Mouse (Mus musculus): ENCODE measurements around the gene Serpina6. TPM values are rescaled to one million over a fixed set of nuclear protein-coding genes. Genes with fewer than 3 reads are reported as not detected.

Gene Serpina6
- not detected in 2 replicates for polyA plus RNA-seq (2014; fragmentation: Nextera tagmentation; extraction: Ambion mirVana)

- H3K9me3 ChIP-seq (ENCODE audit: control insufficient read depth, low read length) = no peaks in the 10 kb centered on the region
- H3K27ac ChIP-seq = no peak within 1 kb of the TSS
- no peak within 1 kb of the TSS for H3K4me2 ChIP-seq (replicated peaks)
- no peaks in the 10 kb centered on the region for H3K36me3 ChIP-seq (replicated peaks; ENCODE audit: control insufficient read depth, insufficient read depth)
- DNase-seq (ENCODE audit: low spot score) (no peak), ATAC-seq (ENCODE audit: low FRiP score) (no peak)
- H3K4me3 ChIP-seq (replicated peaks; ENCODE audit: low read length) = no peak within 1 kb of the TSS
- H3K4me1 ChIP-seq (replicated peaks; ENCODE audit: control insufficient read depth, insufficient read depth, low read length) = no peaks in the 10 kb centered on the region
- 90% methylated on average over 9 of the region's 9 CpGs for WGBS
- no peaks in the 10 kb centered on the region for H3K27me3 ChIP-seq (ENCODE audit: control insufficient read depth, insufficient read depth, low read length)
- H3K9ac ChIP-seq = no peak within 1 kb of the TSS
Measured at GRCm38 (mm10) chr12:103656848-103657626, at the start of gene Serpina6. Serpina6 (minus strand) TSS chr12:103657212.

- Histone ChIP-seq H3K4me2 (replicated peaks) (no peak overlapping the region), H3K27ac (no peak overlapping the region), H3K9me3 (ENCODE audit: control insufficient read depth, low read length) (no peaks in the 10 kb centered on the region), H3K4me3 (replicated peaks; ENCODE audit: low read length) (no peak overlapping the region), H3K4me1 (replicated peaks; ENCODE audit: control insufficient read depth, insufficient read depth, low read length) (no peaks in the 10 kb centered on the region), H3K9ac (no peak overlapping the region), H3K36me3 (replicated peaks; ENCODE audit: control insufficient read depth, insufficient read depth) (no peaks in the 10 kb centered on the region), H3K27me3 (ENCODE audit: control insufficient read depth, insufficient read depth, low read length) (no peaks in the 10 kb centered on the region)
- DNase-seq (ENCODE audit: low spot score) (no peak), ATAC-seq (ENCODE audit: low FRiP score) (no peak)
- 83% methylated on average over 4 of the region's 4 CpGs for WGBS
Measured at GRCm38 (mm10) chr12:103706113-103706512, 49.1 kb upstream of the Serpina6 start.

GRCm38 (mm10) chr12:103705547-103705946, 48.5 kb upstream of the Serpina6 start:
- no peaks in the 10 kb centered on the region for H3K27me3 ChIP-seq (ENCODE audit: control insufficient read depth, insufficient read depth, low read length)
- no peaks in the 10 kb centered on the region for H3K36me3 ChIP-seq (replicated peaks; ENCODE audit: control insufficient read depth, insufficient read depth)
- 76% methylated on average over 2 of the region's 2 CpGs for WGBS
- H3K9me3 ChIP-seq (ENCODE audit: control insufficient read depth, low read length) = no peaks in the 10 kb centered on the region
- no peak overlapping the region for H3K27ac ChIP-seq
- ATAC-seq (ENCODE audit: low FRiP score) = no peak
- no peak overlapping the region for H3K4me2 ChIP-seq (replicated peaks)
- no peak for DNase-seq (ENCODE audit: low spot score)
- H3K4me1 ChIP-seq (replicated peaks; ENCODE audit: control insufficient read depth, insufficient read depth, low read length) = no peaks in the 10 kb centered on the region
- H3K4me3 ChIP-seq (replicated peaks; ENCODE audit: low read length) = no peak overlapping the region
- no peak overlapping the region for H3K9ac ChIP-seq

- no peak overlapping the region for H3K4me3 ChIP-seq (replicated peaks; ENCODE audit: low read length)
- H3K4me1 ChIP-seq (replicated peaks; ENCODE audit: control insufficient read depth, insufficient read depth, low read length) = no peaks in the 10 kb centered on the region
- no peak overlapping the region for H3K9ac ChIP-seq
- no peak overlapping the region for H3K27ac ChIP-seq
- no peak overlapping the region for H3K4me2 ChIP-seq (replicated peaks)
- no peaks in the 10 kb centered on the region for H3K27me3 ChIP-seq (ENCODE audit: control insufficient read depth, insufficient read depth, low read length)
- H3K9me3 ChIP-seq (ENCODE audit: control insufficient read depth, low read length) = no peaks in the 10 kb centered on the region
- ATAC-seq (ENCODE audit: low FRiP score) (no peak), DNase-seq (ENCODE audit: low spot score) (no peak)
- 85% methylated on average over 4 of the region's 4 CpGs for WGBS
- no peaks in the 10 kb centered on the region for H3K36me3 ChIP-seq (replicated peaks; ENCODE audit: control insufficient read depth, insufficient read depth)
Measured at GRCm38 (mm10) chr12:103700144-103700750, 43.2 kb upstream of the Serpina6 start.

- ATAC-seq (ENCODE audit: low FRiP score) = no peak
- no peak within 1 kb of the TSS for H3K9ac ChIP-seq
- H3K36me3 ChIP-seq (replicated peaks; ENCODE audit: control insufficient read depth, insufficient read depth) = no peaks in the 10 kb centered on the region
- 88% methylated on average over 8 of the region's 8 CpGs for WGBS
- no peak for DNase-seq (ENCODE audit: low spot score)
- H3K4me2 ChIP-seq (replicated peaks) = no peak within 1 kb of the TSS
- no peaks in the 10 kb centered on the region for H3K4me1 ChIP-seq (replicated peaks; ENCODE audit: control insufficient read depth, insufficient read depth, low read length)
- no peaks in the 10 kb centered on the region for H3K9me3 ChIP-seq (ENCODE audit: control insufficient read depth, low read length)
- H3K27ac ChIP-seq = no peak within 1 kb of the TSS
- no peak within 1 kb of the TSS for H3K4me3 ChIP-seq (replicated peaks; ENCODE audit: low read length)
- no peaks in the 10 kb centered on the region for H3K27me3 ChIP-seq (ENCODE audit: control insufficient read depth, insufficient read depth, low read length)
Measured at GRCm38 (mm10) chr12:103695429-103695828, 38.4 kb upstream of the Serpina6 start, which contains the start of gene Serpina1f. Serpina1f (minus strand) TSS chr12:103695529.

- no peak for DNase-seq (ENCODE audit: low spot score)
Measured at GRCm38 (mm10) chr12:103688221-103688814, 31.3 kb upstream of the Serpina6 start.

GRCm38 (mm10) chr12:103687021-103687420, 30.0 kb upstream of the Serpina6 start:
- Histone ChIP-seq H3K27me3 (ENCODE audit: control insufficient read depth, insufficient read depth, low read length) (no peaks in the 10 kb centered on the region), H3K9me3 (ENCODE audit: control insufficient read depth, low read length) (no peaks in the 10 kb centered on the region), H3K4me1 (replicated peaks; ENCODE audit: control insufficient read depth, insufficient read depth, low read length) (no peaks in the 10 kb centered on the region), H3K36me3 (replicated peaks; ENCODE audit: control insufficient read depth, insufficient read depth) (no peaks in the 10 kb centered on the region), H3K27ac (no peak overlapping the region), H3K4me2 (replicated peaks) (no peak overlapping the region), H3K4me3 (replicated peaks; ENCODE audit: low read length) (no peak overlapping the region), H3K9ac (no peak overlapping the region)
- 55% methylated on average over 7 of the region's 7 CpGs for WGBS
- DNase-seq (ENCODE audit: low spot score) (no peak), ATAC-seq (ENCODE audit: low FRiP score) (no peak)

More at GRCm38 (mm10) chr12:103688221-103688814, 31.3 kb upstream of the Serpina6 start:
- Histone ChIP-seq H3K4me3 (replicated peaks; ENCODE audit: low read length) (no peak overlapping the region), H3K9ac (no peak overlapping the region), H3K4me1 (replicated peaks; ENCODE audit: control insufficient read depth, insufficient read depth, low read length) (no peaks in the 10 kb centered on the region), H3K36me3 (replicated peaks; ENCODE audit: control insufficient read depth, insufficient read depth) (no peaks in the 10 kb centered on the region), H3K4me2 (replicated peaks) (no peak overlapping the region), H3K27ac (no peak overlapping the region), H3K9me3 (ENCODE audit: control insufficient read depth, low read length) (no peaks in the 10 kb centered on the region), H3K27me3 (ENCODE audit: control insufficient read depth, insufficient read depth, low read length) (no peaks in the 10 kb centered on the region)
- ATAC-seq (ENCODE audit: low FRiP score) = no peak
- 69% methylated on average over 3 of the region's 3 CpGs for WGBS

GRCm38 (mm10) chr12:103686050-103686449, 29.0 kb upstream of the Serpina6 start:
- 84% methylated on average over 3 of the region's 3 CpGs for WGBS
- Histone ChIP-seq H3K36me3 (replicated peaks; ENCODE audit: control insufficient read depth, insufficient read depth) (no peaks in the 10 kb centered on the region), H3K27me3 (ENCODE audit: control insufficient read depth, insufficient read depth, low read length) (no peaks in the 10 kb centered on the region), H3K9ac (no peak overlapping the region), H3K9me3 (ENCODE audit: control insufficient read depth, low read length) (no peaks in the 10 kb centered on the region), H3K4me1 (replicated peaks; ENCODE audit: control insufficient read depth, insufficient read depth, low read length) (no peaks in the 10 kb centered on the region), H3K4me2 (replicated peaks) (no peak overlapping the region), H3K27ac (no peak overlapping the region), H3K4me3 (replicated peaks; ENCODE audit: low read length) (no peak overlapping the region)
- ATAC-seq (ENCODE audit: low FRiP score) (no peak), DNase-seq (ENCODE audit: low spot score) (no peak)

- Histone ChIP-seq H3K9ac (no peak overlapping the region), H3K9me3 (ENCODE audit: control insufficient read depth, low read length) (no peaks in the 10 kb centered on the region), H3K27me3 (ENCODE audit: control insufficient read depth, insufficient read depth, low read length) (no peaks in the 10 kb centered on the region), H3K27ac (no peak overlapping the region), H3K4me1 (replicated peaks; ENCODE audit: control insufficient read depth, insufficient read depth, low read length) (no peaks in the 10 kb centered on the region), H3K4me2 (replicated peaks) (no peak overlapping the region), H3K36me3 (replicated peaks; ENCODE audit: control insufficient read depth, insufficient read depth) (no peaks in the 10 kb centered on the region), H3K4me3 (replicated peaks; ENCODE audit: low read length) (no peak overlapping the region)
- DNase-seq (ENCODE audit: low spot score) (no peak), ATAC-seq (ENCODE audit: low FRiP score) (no peak)
- 88% methylated on average over 3 of the region's 3 CpGs for WGBS
Measured at GRCm38 (mm10) chr12:103685386-103685785, 28.4 kb upstream of the Serpina6 start.

Measured in hindbrain, embryonic 14.5 days (tissue).